Mouse (Mus musculus) CH12.LX (cell line): ENCODE data around the gene Gsc. TPM values are rescaled to one million over a fixed set of nuclear protein-coding genes. Genes with fewer than 3 reads are reported as not detected.

Experiments used
- DNase-seq: peaks from one replicate; pipeline ENCODE4 v3.0.0-alpha.2; 2013; ENCODE audit errors: extremely low read depth
- H3K27ac ChIP-seq: 2 replicates; pipeline ENCODE4 v1.5.1; 2012; ENCODE audit warnings: low read depth, mild to moderate bottlenecking, control low read depth, moderate library complexity; ENCODE audit not compliant: insufficient read depth
- H3K27me3 ChIP-seq: replicated peaks from 2 replicates; pipeline ENCODE3; 2012; ENCODE audit warnings: inconsistent platforms
- H3K36me3 ChIP-seq, 2 experiments: replicated peaks in 1 of 2; 2 replicates each; pipeline versions ENCODE3 to v1.6.1; 2012; ENCODE audit warnings: inconsistent platforms in 1 of 2, low read length in 1 of 2, mild to moderate bottlenecking in 1 of 2, mixed read lengths in 1 of 2, moderate library complexity in 1 of 2; ENCODE audit not compliant: control insufficient read depth in 1 of 2, insufficient read depth in 1 of 2
- H3K4me1 ChIP-seq, 2 experiments: 2 replicates each; pipeline ENCODE4 v1.6.1; 2012; ENCODE audit warnings: inconsistent platforms in 1 of 2, moderate library complexity in 1 of 2; ENCODE audit not compliant: insufficient read depth in 2 of 2, control insufficient read depth in 1 of 2
- H3K4me2 ChIP-seq: 2 replicates; pipeline ENCODE4 v1.6.1; 2012; ENCODE audit warnings: low read depth, mild to moderate bottlenecking, control low read depth; ENCODE audit not compliant: poor library complexity, insufficient read depth, severe bottlenecking
- H3K4me3 ChIP-seq, 3 experiments: fragments of 150-350 bp in 1 of 3; sonication (generic) in 1 of 3; replicated peaks in 1 of 3; 2 replicates each; pipeline versions ENCODE3 to v1.5.1; 2011 to 2012; ENCODE audit warnings: low read depth in 2 of 3, low read length in 2 of 3, mild to moderate bottlenecking in 2 of 3, moderate library complexity in 2 of 3, control low read depth in 1 of 3, improper control_type of control experiment in 1 of 3, inconsistent platforms in 1 of 3, mixed read lengths in 1 of 3; ENCODE audit not compliant: poor library complexity in 1 of 3
- H3K79me2 ChIP-seq: replicated peaks from 2 replicates; pipeline ENCODE4 v1.6.1; 2012; ENCODE audit warnings: mild to moderate bottlenecking, moderate library complexity; ENCODE audit not compliant: control insufficient read depth, poor library complexity, insufficient read depth, severe bottlenecking; ENCODE audit errors: extremely low read depth
- H3K9ac ChIP-seq: 2 replicates; pipeline ENCODE4 v1.6.1; 2012; ENCODE audit warnings: low read depth, mild to moderate bottlenecking, control low read depth, moderate library complexity; ENCODE audit not compliant: insufficient read depth
- H3K9me3 ChIP-seq: replicated peaks from 2 replicates; pipeline ENCODE3; 2012; ENCODE audit warnings: low read length, inconsistent platforms, mixed read lengths
- CTCF ChIP-seq, 2 experiments: IDR thresholded peaks in 1 of 2; conservative IDR thresholded peaks in 1 of 2; 2 replicates each; pipeline ENCODE4 v1.5.1; 2011 to 2012; ENCODE audit warnings: low read depth in 2 of 2, low read length in 2 of 2, improper control_type of control experiment in 1 of 2, inconsistent platforms in 1 of 2, mild to moderate bottlenecking in 1 of 2, moderate library complexity in 1 of 2
- E2F4 ChIP-seq: IDR thresholded peaks from 2 replicates; pipeline ENCODE4 v1.6.1; 2011; ENCODE audit warnings: low read depth, low read length, improper control_type of control experiment; ENCODE audit not compliant: insufficient replicate concordance
- EP300 ChIP-seq: IDR thresholded peaks from 2 replicates; pipeline ENCODE4 v1.6.1; 2011; ENCODE audit warnings: low read length, improper control_type of control experiment
- GABPA ChIP-seq: IDR thresholded peaks from 2 replicates; pipeline ENCODE4 v1.6.1; 2012; ENCODE audit warnings: low read depth, low read length, improper control_type of control experiment, inconsistent platforms; ENCODE audit not compliant: insufficient replicate concordance
- IRF4 ChIP-seq: IDR thresholded peaks from 2 replicates; pipeline ENCODE4 v1.6.1; 2014; ENCODE audit warnings: low read depth, mild to moderate bottlenecking, inconsistent platforms, low read length, improper control_type of control experiment
- JUN ChIP-seq: IDR thresholded peaks from 2 replicates; pipeline ENCODE4 v1.6.1; 2011; ENCODE audit warnings: low read depth, mild to moderate bottlenecking, low read length, improper control_type of control experiment, moderate library complexity; ENCODE audit not compliant: insufficient read depth
- MAX ChIP-seq: IDR thresholded peaks from 2 replicates; pipeline ENCODE4 v1.6.1; 2011; ENCODE audit warnings: low read length, improper control_type of control experiment
- MAZ ChIP-seq: IDR thresholded peaks from 2 replicates; pipeline ENCODE4 v1.6.1; 2012; ENCODE audit warnings: low read depth, mild to moderate bottlenecking, inconsistent platforms, low read length, improper control_type of control experiment, moderate library complexity
- MEF2A ChIP-seq: IDR thresholded peaks from 2 replicates; pipeline ENCODE4 v1.6.1; 2014; ENCODE audit warnings: low read depth, mild to moderate bottlenecking, inconsistent platforms, low read length, improper control_type of control experiment, borderline replicate concordance
- MXI1 ChIP-seq: IDR thresholded peaks from 2 replicates; pipeline ENCODE4 v1.6.1; 2011; ENCODE audit warnings: mild to moderate bottlenecking, low read depth, low read length, improper control_type of control experiment
- MYC ChIP-seq: IDR thresholded peaks from 2 replicates; pipeline ENCODE4 v1.6.1; 2011; ENCODE audit warnings: low read depth, mild to moderate bottlenecking, improper control_type of control experiment, low read length
- NELFE ChIP-seq: IDR thresholded peaks from 2 replicates; pipeline ENCODE4 v1.6.1; 2011; ENCODE audit warnings: low read depth, low read length, improper control_type of control experiment
- NRF1 ChIP-seq: IDR thresholded peaks from 2 replicates; pipeline ENCODE4 v1.6.1; 2014; ENCODE audit warnings: low read depth, mild to moderate bottlenecking, inconsistent platforms, low read length, improper control_type of control experiment, moderate library complexity
- POLR2AphosphoS2 ChIP-seq: IDR thresholded peaks from 2 replicates; pipeline ENCODE4 v1.6.1; 2011; ENCODE audit warnings: low read depth, low read length, improper control_type of control experiment
- SIN3A ChIP-seq: IDR thresholded peaks from 2 replicates; pipeline ENCODE4 v1.6.1; 2012; ENCODE audit warnings: low read length, improper control_type of control experiment, inconsistent platforms
- TBP ChIP-seq: conservative IDR thresholded peaks from 2 replicates; pipeline ENCODE4 v1.6.1; 2011; ENCODE audit warnings: low read depth, low read length, improper control_type of control experiment
- ZC3H11A ChIP-seq: IDR thresholded peaks from 2 replicates; pipeline ENCODE4 v1.6.1; 2012; ENCODE audit warnings: low read depth, mild to moderate bottlenecking, inconsistent platforms, low read length, improper control_type of control experiment
- dilution Hi-C: fragments of 300-500 bp; cut with MboI; formaldehyde crosslinking; loops from 2 replicates; pipeline ENCODE4 v1.14.3; 2020; ENCODE audit warnings: low sequenced_read_pairs; ENCODE audit not compliant: extremely low pct_unique_long_range_greater_than_20kb, extremely low pct_ligation_motif_present
- in situ Hi-C: fragments of 300-500 bp; cut with MboI; formaldehyde crosslinking; loops from 3 replicates; pipeline ENCODE4 v1.14.3; 2019; ENCODE audit warnings: low sequenced_read_pairs, low pct_ligation_motif_present, low pct_unique_long_range_greater_than_20kb, mixed read lengths
- polyA plus RNA-seq: library from polyadenylated mRNA; unstranded; fragments of >175 nt; gene quantifications from 2 replicates; pipeline ENCODE4 v1.2.1, GENCODE M21; 2012; ENCODE audit warnings: low read depth; ENCODE audit not compliant: insufficient read length
- total RNA-seq, 2 experiments: library from RNA; depleted of rRNA; stranded (reverse); fragments of 300-350 nt in 1 of 2; fragments of >200 nt in 1 of 2; gene quantifications; 2 replicates each; pipeline ENCODE4 v1.2.3; 2012 to 2014

The Gsc gene
- total and polyA plus RNA-seq, 3 experiments = not detected

DNA sequence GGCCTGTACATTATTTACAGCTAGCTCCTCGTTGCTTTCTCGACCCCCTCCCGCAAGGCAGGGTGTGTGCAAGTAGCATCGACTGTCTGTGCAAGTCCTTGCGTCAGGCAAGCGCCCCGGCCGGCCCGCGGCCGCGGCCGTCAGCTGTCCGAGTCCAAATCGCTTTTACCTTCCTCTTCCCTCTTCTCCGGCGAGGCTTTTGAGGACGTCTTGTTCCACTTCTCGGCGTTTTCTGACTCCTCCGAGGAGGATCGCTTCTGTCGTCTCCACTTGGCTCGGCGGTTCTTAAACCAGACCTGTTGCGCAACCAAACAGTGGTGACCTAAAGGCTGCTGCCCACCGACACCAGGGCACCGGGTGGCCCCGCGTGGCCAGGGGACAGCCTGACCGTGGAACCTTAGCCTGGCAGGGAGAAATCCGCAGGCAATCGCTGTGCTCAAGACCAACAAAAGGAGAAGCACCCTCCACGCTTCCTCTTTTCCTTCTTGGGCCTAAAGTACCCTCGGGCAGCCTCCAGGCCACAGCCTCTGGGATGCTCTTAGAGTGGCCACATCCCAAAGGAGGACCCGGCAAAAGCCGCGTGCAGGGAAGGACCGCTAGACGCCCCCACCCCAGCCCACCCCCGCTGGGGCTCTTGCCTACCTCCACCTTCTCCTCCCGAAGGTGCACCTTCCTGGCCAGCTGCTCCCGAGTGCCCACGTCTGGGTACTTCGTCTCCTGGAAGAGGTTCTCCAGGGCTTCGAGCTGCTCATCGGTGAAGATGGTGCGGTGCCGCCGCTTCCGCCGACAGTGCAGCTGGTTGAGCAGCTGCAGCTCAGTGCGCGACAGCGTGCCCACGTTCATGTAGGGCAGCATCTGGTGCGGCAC is 1.5 kb downstream of the Gsc start:
- no peak overlapping the region for H3K9ac ChIP-seq
- H3K27ac ChIP-seq = no peak overlapping the region
- TF ChIP-seq IRF4 = no peak
- DNase-seq = no peak
- H3K27me3 ChIP-seq = peaks cover 71% of the 10 kb centered on the region
- dilution Hi-C loops = no loop called here
- H3K4me1 ChIP-seq = no peaks in the 10 kb centered on the region
- H3K4me3 ChIP-seq = no peak overlapping the region
- peaks cover 20% of the 10 kb centered on the region for H3K9me3 ChIP-seq
- H3K79me2 ChIP-seq = no peaks in the 10 kb centered on the region
- H3K36me3 ChIP-seq = no peaks in the 10 kb centered on the region
- no peak overlapping the region for H3K4me2 ChIP-seq
- in situ Hi-C loops = no loop called here

GRCm38 (mm10) chr12:104470646-104471045 is 2.5 kb downstream of the Gsc start:
- no peak overlapping the region for H3K4me2 ChIP-seq
- no peak overlapping the region for H3K27ac ChIP-seq
- no peak for DNase-seq
- H3K4me3 ChIP-seq = no peak overlapping the region
- peaks cover 73% of the 10 kb centered on the region for H3K27me3 ChIP-seq
- H3K79me2 ChIP-seq = no peaks in the 10 kb centered on the region
- no peak for TF ChIP-seq MXI1
- TF ChIP-seq JUN = no peak
- TF ChIP-seq EP300 = no peak
- no peak for TF ChIP-seq MEF2A
- no peak for TF ChIP-seq ZC3H11A
- no peak for TF ChIP-seq NELFE
- TF ChIP-seq E2F4 = no peak
- TF ChIP-seq POLR2AphosphoS2 = no peak
- TF ChIP-seq IRF4 = no peak
- no peak for TF ChIP-seq SIN3A
- TF ChIP-seq MAZ = no peak
- no peak for TF ChIP-seq NRF1
- TF ChIP-seq GABPA = no peak
- no peak for TF ChIP-seq CTCF (conservative IDR thresholded peaks at IDR 0.05 in 1 of 2, IDR thresholded peaks at IDR 0.05 in 1 of 2; ENCODE audit: low read depth in 2 of 2, low read length in 2 of 2)
- TF ChIP-seq MAX = no peak
- TF ChIP-seq TBP = no peak
- TF ChIP-seq MYC = no peak
- no peaks in the 10 kb centered on the region for H3K36me3 ChIP-seq
- in situ Hi-C loops = no loop called here
- no peaks in the 10 kb centered on the region for H3K4me1 ChIP-seq
- H3K9ac ChIP-seq = no peak overlapping the region
- peaks cover 20% of the 10 kb centered on the region for H3K9me3 ChIP-seq
- dilution Hi-C loops = no loop called here
